Mouse (Mus musculus): ENCODE results near the gene Pitpna.

GRCm38 (mm10) chr11:75671426-75672180 lies 83.7 kb downstream of the Pitpna start:
- no peak for TF ChIP-seq POLR2A (IDR thresholded peaks at IDR 0.05; ENCODE audit: control insufficient read depth in 1 of 2, insufficient read depth in 1 of 2, low read depth in 1 of 2, low read length in 2 of 2, poor library complexity in 1 of 2)
- no peak for TF ChIP-seq POLR2AphosphoS5 (IDR thresholded peaks at IDR 0.05; ENCODE audit: borderline replicate concordance, low read depth, low read length)
- no peak for TF ChIP-seq SMC3 (IDR thresholded peaks at IDR 0.05; ENCODE audit: low read depth, low read length)
- no peak for TF ChIP-seq MYB (IDR thresholded peaks at IDR 0.05; ENCODE audit: low read depth, low read length)
- TF ChIP-seq CTCF (IDR thresholded peaks at IDR 0.05 in 2 of 3, conservative IDR thresholded peaks at IDR 0.05 in 1 of 3; ENCODE audit: control insufficient read depth in 1 of 3, insufficient read depth in 1 of 3, low read depth in 2 of 3, low read length in 3 of 3, poor library complexity in 1 of 3, severe bottlenecking in 1 of 3), result no peak
- no peak for TF ChIP-seq MAFK (IDR thresholded peaks at IDR 0.05; ENCODE audit: borderline replicate concordance, low read depth, low read length)
- TF ChIP-seq BHLHE40 (IDR thresholded peaks at IDR 0.05; ENCODE audit: borderline replicate concordance, low read depth, low read length), result no peak
- no peak for TF ChIP-seq ZC3H11A (IDR thresholded peaks at IDR 0.05; ENCODE audit: low read depth, low read length)

Data from MEL (cell line).